Mouse (Mus musculus): ENCODE data around the gene Zkscan3.

- TF ChIP-seq FLI1 (IDR thresholded peaks at IDR 0.05; ENCODE audit: low read length) (no peak), GATA1 (IDR thresholded peaks at IDR 0.05; ENCODE audit: borderline replicate concordance, low read length) (no peak)
Measured at GRCm38 (mm10) chr13:21402848-21403247, 293 bp upstream of the Zkscan3 start.
